Mouse (Mus musculus): ENCODE measurements around the gene Gm15091. TPM values are rescaled to one million over a fixed set of nuclear protein-coding genes. Genes with fewer than 3 reads are reported as not detected.
"Not testable (repeated sequence)": the region's sequence is repeated elsewhere in the genome, so short reads cannot be mapped to it uniquely, and the experiment has no call there.

Gm15091 gene
- polyA plus RNA-seq (2012; rRNA removed), result not detected in 2 replicates

GRCm38 (mm10) chrX:149941355-149941754 is at the start of gene Gm15091:
Gm15091 (plus strand) TSS chrX:149941655.
- H3K4me3 ChIP-seq (ENCODE audit: control insufficient read depth, insufficient read depth, low read length); H3K27me3 ChIP-seq (ENCODE audit: control insufficient read depth, insufficient read depth, low read length); H3K27ac ChIP-seq (ENCODE audit: control insufficient read depth, insufficient read depth, low read length); H3K36me3 ChIP-seq (ENCODE audit: control insufficient read depth, insufficient read depth, low read length); H3K4me1 ChIP-seq (replicated peaks; ENCODE audit: control insufficient read depth, insufficient read depth, low read length); DNase-seq: not testable (repeated sequence)
- WGBS, result 80% methylated on average over 5 of the region's 6 CpGs

Other genes starting within 250 kb of the Gm15091 start
- gene Gm15097, start 157.2 kb upstream of the Gm15091 start, polyA plus RNA-seq (2012; rRNA removed), result not detected in 2 replicates

All from thymus, adult 2 months (tissue).